Mouse (Mus musculus): ENCODE data around the gene Tns1. TPM values are rescaled to one million over a fixed set of nuclear protein-coding genes. Genes with fewer than 3 reads are reported as not detected.

The Tns1 gene
- polyA plus RNA-seq, 1 experiment from 2014 or later, result 15.3 TPM

GRCm38 (mm10) chr1:73943667-73944289, 180.5 kb downstream of the Tns1 start:
- Histone ChIP-seq H3K4me3 (no peak overlapping the region), H3K4me1 (replicated peaks) (peaks cover 31% of the 10 kb centered on the region), H3K9me3 (no peaks in the 10 kb centered on the region), H3K36me3 (no peaks in the 10 kb centered on the region), H3K27me3 (ENCODE audit: insufficient read depth, poor library complexity, severe bottlenecking) (no peaks in the 10 kb centered on the region), H3K27ac (no peak overlapping the region; the same call in 1 of the 2 replicates)
- 82% methylated on average over 9 of the region's 9 CpGs for WGBS
- DNase-seq (ENCODE audit: low spot score), result no peak

GRCm38 (mm10) chr1:73943255-73943654, 181.0 kb downstream of the Tns1 start:
- H3K4me1 ChIP-seq (replicated peaks), result peaks cover 35% of the 10 kb centered on the region
- WGBS, result 91% methylated on average over 5 of the region's 5 CpGs

GRCm38 (mm10) chr1:73942243-73942642, 182.0 kb downstream of the Tns1 start:
- Histone ChIP-seq H3K9me3 (no peaks in the 10 kb centered on the region), H3K36me3 (no peaks in the 10 kb centered on the region), H3K27ac (peak overlapping the region; percentile 47), H3K4me1 (replicated peaks) (peaks cover 40% of the 10 kb centered on the region), H3K27me3 (ENCODE audit: insufficient read depth, poor library complexity, severe bottlenecking) (no peaks in the 10 kb centered on the region), H3K4me3 (no peak overlapping the region)
- no peak for DNase-seq (ENCODE audit: low spot score)
- WGBS, result 59% methylated on average over 2 of the region's 2 CpGs

More at GRCm38 (mm10) chr1:73943255-73943654, 181.0 kb downstream of the Tns1 start:
- Histone ChIP-seq H3K27ac (no peak overlapping the region), H3K4me3 (no peak overlapping the region), H3K27me3 (ENCODE audit: insufficient read depth, poor library complexity, severe bottlenecking) (no peaks in the 10 kb centered on the region), H3K36me3 (no peaks in the 10 kb centered on the region), H3K9me3 (no peaks in the 10 kb centered on the region)
- no peak for DNase-seq (ENCODE audit: low spot score)

GRCm38 (mm10) chr1:73941697-73942096, 182.6 kb downstream of the Tns1 start:
- Histone ChIP-seq H3K4me3 (no peak overlapping the region), H3K27me3 (ENCODE audit: insufficient read depth, poor library complexity, severe bottlenecking) (no peaks in the 10 kb centered on the region), H3K4me1 (replicated peaks) (peaks cover 44% of the 10 kb centered on the region), H3K36me3 (no peaks in the 10 kb centered on the region), H3K9me3 (no peaks in the 10 kb centered on the region), H3K27ac (peak overlapping the region; percentile 47)
- WGBS, result 69% methylated on average over 9 of the region's 9 CpGs
- no peak for DNase-seq (ENCODE audit: low spot score)

GRCm38 (mm10) chr1:73940491-73941204, 183.6 kb downstream of the Tns1 start:
- peaks cover 5% of the 10 kb centered on the region; the same call in 1 of the 2 replicates for H3K36me3 ChIP-seq
- no peak overlapping the region for H3K4me3 ChIP-seq
- peaks cover 43% of the 10 kb centered on the region for H3K4me1 ChIP-seq (replicated peaks)
- WGBS, result 72% methylated on average over 9 of the region's 9 CpGs
- H3K27me3 ChIP-seq (ENCODE audit: insufficient read depth, poor library complexity, severe bottlenecking), result no peaks in the 10 kb centered on the region
- no peak for DNase-seq (ENCODE audit: low spot score)
- H3K27ac ChIP-seq, result no peak overlapping the region
- H3K9me3 ChIP-seq, result no peaks in the 10 kb centered on the region

GRCm38 (mm10) chr1:73938597-73938996, 185.7 kb downstream of the Tns1 start:
- WGBS, result 78% methylated on average over 10 of the region's 10 CpGs
- H3K36me3 ChIP-seq, result peaks cover 9% of the 10 kb centered on the region; the same call in 1 of the 2 replicates
- H3K4me3 ChIP-seq, result no peak overlapping the region
- no peak overlapping the region for H3K27ac ChIP-seq
- peaks cover 38% of the 10 kb centered on the region for H3K4me1 ChIP-seq (replicated peaks)
- no peaks in the 10 kb centered on the region for H3K9me3 ChIP-seq
- H3K27me3 ChIP-seq (ENCODE audit: insufficient read depth, poor library complexity, severe bottlenecking), result no peaks in the 10 kb centered on the region
- DNase-seq (ENCODE audit: low spot score), result no peak

- Histone ChIP-seq H3K4me3 (no peak overlapping the region), H3K27ac (no peak overlapping the region), H3K36me3 (peaks cover 9% of the 10 kb centered on the region; the same call in 1 of the 2 replicates), H3K9me3 (no peaks in the 10 kb centered on the region), H3K27me3 (ENCODE audit: insufficient read depth, poor library complexity, severe bottlenecking) (no peaks in the 10 kb centered on the region), H3K4me1 (replicated peaks) (peaks cover 41% of the 10 kb centered on the region)
- DNase-seq (ENCODE audit: low spot score), result no peak
- WGBS, result 61% methylated on average over 6 of the region's 6 CpGs
These were observed 186.4 kb downstream of the Tns1 start for GRCm38 (mm10) chr1:73937805-73938204.

GRCm38 (mm10) chr1:73936537-73936936, 187.7 kb downstream of the Tns1 start:
- 83% methylated on average over 3 of the region's 3 CpGs for WGBS
- Histone ChIP-seq H3K27me3 (ENCODE audit: insufficient read depth, poor library complexity, severe bottlenecking) (no peaks in the 10 kb centered on the region), H3K4me3 (no peak overlapping the region), H3K27ac (no peak overlapping the region), H3K36me3 (peaks cover 9% of the 10 kb centered on the region; the same call in 1 of the 2 replicates), H3K4me1 (replicated peaks) (peaks cover 38% of the 10 kb centered on the region), H3K9me3 (no peaks in the 10 kb centered on the region)
- no peak for DNase-seq (ENCODE audit: low spot score)

- H3K4me1 ChIP-seq (replicated peaks), result peaks cover 38% of the 10 kb centered on the region
- H3K9me3 ChIP-seq, result no peaks in the 10 kb centered on the region
- peaks cover 9% of the 10 kb centered on the region; the same call in 1 of the 2 replicates for H3K36me3 ChIP-seq
- no peaks in the 10 kb centered on the region for H3K27me3 ChIP-seq (ENCODE audit: insufficient read depth, poor library complexity, severe bottlenecking)
- 67% methylated on average over 4 of the region's 4 CpGs for WGBS
- no peak overlapping the region for H3K27ac ChIP-seq
- no peak for DNase-seq (ENCODE audit: low spot score)
- no peak overlapping the region for H3K4me3 ChIP-seq
These were observed 188.7 kb downstream of the Tns1 start for GRCm38 (mm10) chr1:73935442-73936080.

- WGBS, result 76% methylated on average over 5 of the region's 5 CpGs
- Histone ChIP-seq H3K27me3 (ENCODE audit: insufficient read depth, poor library complexity, severe bottlenecking) (no peaks in the 10 kb centered on the region), H3K9me3 (no peaks in the 10 kb centered on the region), H3K4me1 (replicated peaks) (peaks cover 56% of the 10 kb centered on the region), H3K36me3 (peaks cover 13% of the 10 kb centered on the region), H3K4me3 (no peak overlapping the region), H3K27ac (no peak overlapping the region)
- no peak for DNase-seq (ENCODE audit: low spot score)
These were observed 191.1 kb downstream of the Tns1 start for GRCm38 (mm10) chr1:73933146-73933490.

- 77% methylated on average over 10 of the region's 10 CpGs for WGBS
- no peak overlapping the region for H3K4me3 ChIP-seq
These were observed 191.7 kb downstream of the Tns1 start for GRCm38 (mm10) chr1:73932421-73933145.

GRCm38 (mm10) chr1:73931851-73932250, 192.4 kb downstream of the Tns1 start:
- Histone ChIP-seq H3K9me3 (no peaks in the 10 kb centered on the region), H3K27ac (no peak overlapping the region), H3K4me3 (no peak overlapping the region), H3K27me3 (ENCODE audit: insufficient read depth, poor library complexity, severe bottlenecking) (no peaks in the 10 kb centered on the region), H3K4me1 (replicated peaks) (peaks cover 49% of the 10 kb centered on the region), H3K36me3 (peaks cover 25% of the 10 kb centered on the region)
- 92% methylated on average over 5 of the region's 5 CpGs for WGBS
- no peak for DNase-seq (ENCODE audit: low spot score)

More at GRCm38 (mm10) chr1:73932421-73933145, 191.7 kb downstream of the Tns1 start:
- H3K4me1 ChIP-seq (replicated peaks), result peaks cover 57% of the 10 kb centered on the region
- DNase-seq (ENCODE audit: low spot score), result no peak
- H3K36me3 ChIP-seq, result peaks cover 18% of the 10 kb centered on the region
- no peaks in the 10 kb centered on the region for H3K27me3 ChIP-seq (ENCODE audit: insufficient read depth, poor library complexity, severe bottlenecking)
- H3K9me3 ChIP-seq, result no peaks in the 10 kb centered on the region
- H3K27ac ChIP-seq, result no peak overlapping the region
